Mouse (Mus musculus): ENCODE results near the gene Pax5. TPM values are rescaled to one million over a fixed set of nuclear protein-coding genes. Genes with fewer than 3 reads are reported as not detected.

Gene Pax5
- total RNA-seq, 2 experiments from 2014 or later, result 0.10 to 0.22 TPM

- intact Hi-C loops (cut with DNase I; ENCODE audit: low total_unique reads), result loop anchor here (10.0 kb wide), 2 partner anchors 104 to 344 kb away; no protein-coding TSS in a partner anchor
- no peak for DNase-seq
Measured at GRCm38 (mm10) chr4:44560956-44561355, 149.3 kb downstream of the Pax5 start.

GRCm38 (mm10) chr4:44558564-44558955 lies 151.7 kb downstream of the Pax5 start:
- intact Hi-C loops (cut with DNase I; ENCODE audit: low total_unique reads), result no loop called here
- no peak for DNase-seq

DNA sequence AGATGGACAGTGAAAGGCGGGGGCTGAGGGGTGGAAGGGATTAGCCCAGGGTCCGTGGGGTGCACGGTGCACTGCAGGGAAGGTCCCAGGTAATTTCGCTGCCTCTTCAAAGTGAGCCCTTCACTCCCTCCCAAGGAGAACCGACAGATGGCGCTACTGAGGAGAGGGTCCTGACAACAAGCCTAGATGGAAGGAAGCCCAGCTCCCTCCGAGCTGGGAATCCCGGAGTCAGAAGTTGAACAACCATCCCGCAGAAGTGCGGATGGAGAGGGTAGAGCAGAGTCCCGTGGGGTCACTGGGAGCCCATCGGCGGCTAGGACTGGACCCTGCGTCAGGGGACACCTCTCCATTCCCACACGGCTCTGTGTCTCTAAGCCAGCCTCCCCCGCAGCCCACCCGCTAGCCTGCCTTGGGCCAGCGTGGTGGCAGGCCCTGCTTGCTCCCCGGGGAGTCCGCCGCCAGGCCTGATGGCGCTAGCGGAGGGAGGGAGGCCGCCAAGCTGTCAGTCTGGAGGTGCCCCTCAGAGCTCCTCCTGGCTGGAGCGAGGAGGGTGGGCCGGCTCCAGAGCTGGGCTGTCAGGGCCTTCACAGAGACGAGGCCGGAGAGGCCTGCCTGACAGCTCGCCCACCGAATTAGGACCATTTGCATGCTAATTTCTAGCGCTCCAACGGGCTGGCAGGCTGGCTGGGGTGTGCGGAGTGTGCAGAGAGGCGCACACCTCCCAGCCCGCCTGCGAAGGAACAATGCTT lies 152.3 kb downstream of the Pax5 start:
- intact Hi-C loops (cut with DNase I; ENCODE audit: low total_unique reads), result no loop called here
- peak; percentile 50 for DNase-seq

- intact Hi-C loops (cut with DNase I; ENCODE audit: low total_unique reads), result no loop called here
- DNase-seq, result no peak
Measured at GRCm38 (mm10) chr4:44556586-44557281, 153.6 kb downstream of the Pax5 start.

DNA sequence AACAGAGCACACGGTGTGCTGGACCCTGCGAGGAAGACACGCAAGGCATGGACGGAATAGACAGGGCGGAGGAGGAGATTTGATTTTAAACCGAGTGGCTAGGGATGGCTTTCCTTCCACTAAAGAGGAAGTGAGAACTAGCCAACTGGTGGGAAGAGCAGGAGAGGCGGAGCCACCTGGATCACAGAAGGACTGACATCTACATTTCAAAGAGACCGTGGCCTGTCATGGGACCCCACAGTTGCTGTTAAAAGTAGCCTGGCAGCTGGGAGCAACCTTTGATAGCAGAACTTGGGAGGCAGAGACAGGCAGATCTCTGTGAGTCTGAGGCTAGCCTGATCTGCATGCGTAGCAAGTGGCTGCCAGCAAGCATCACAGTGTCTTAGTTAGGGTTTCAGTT lies 154.7 kb downstream of the Pax5 start:
- no peak for DNase-seq
- intact Hi-C loops (cut with DNase I; ENCODE audit: low total_unique reads), result no loop called here

GRCm38 (mm10) chr4:44551470-44551869 lies 158.8 kb downstream of the Pax5 start:
- intact Hi-C loops (cut with DNase I; ENCODE audit: low total_unique reads), result no loop called here
- DNase-seq, result no peak

- no peak for DNase-seq
- intact Hi-C loops (cut with DNase I; ENCODE audit: low total_unique reads), result no loop called here
Measured at GRCm38 (mm10) chr4:44549029-44549428, 161.3 kb downstream of the Pax5 start.

DNA sequence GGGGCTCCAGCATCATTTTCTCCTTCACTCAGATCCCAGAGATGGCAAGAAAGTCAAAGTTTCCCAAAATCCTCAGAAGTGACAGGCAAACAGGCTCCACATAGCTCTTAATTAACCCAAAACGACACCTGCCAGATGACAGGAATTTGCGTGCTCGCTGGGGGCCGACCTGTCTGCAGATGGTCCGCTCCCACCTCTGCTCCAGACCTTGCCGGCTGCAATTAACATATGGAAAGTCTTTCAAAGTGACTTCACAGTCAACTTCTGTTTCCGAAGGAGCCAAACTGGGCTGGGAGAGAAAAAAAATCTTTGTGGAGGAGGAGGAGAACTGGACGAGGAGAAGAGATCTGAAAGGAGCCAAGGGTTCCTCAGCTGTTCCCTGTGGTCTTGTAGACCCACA lies 164.6 kb downstream of the Pax5 start:
- intact Hi-C loops (cut with DNase I; ENCODE audit: low total_unique reads), result no loop called here
- no peak for DNase-seq

GRCm38 (mm10) chr4:44544495-44544894 lies 165.8 kb downstream of the Pax5 start:
- DNase-seq, result no peak
- intact Hi-C loops (cut with DNase I; ENCODE audit: low total_unique reads), result no loop called here

- intact Hi-C loops (cut with DNase I; ENCODE audit: low total_unique reads), result no loop called here
- DNase-seq, result no peak
Measured at GRCm38 (mm10) chr4:44543880-44544279, 166.4 kb downstream of the Pax5 start.

DNA sequence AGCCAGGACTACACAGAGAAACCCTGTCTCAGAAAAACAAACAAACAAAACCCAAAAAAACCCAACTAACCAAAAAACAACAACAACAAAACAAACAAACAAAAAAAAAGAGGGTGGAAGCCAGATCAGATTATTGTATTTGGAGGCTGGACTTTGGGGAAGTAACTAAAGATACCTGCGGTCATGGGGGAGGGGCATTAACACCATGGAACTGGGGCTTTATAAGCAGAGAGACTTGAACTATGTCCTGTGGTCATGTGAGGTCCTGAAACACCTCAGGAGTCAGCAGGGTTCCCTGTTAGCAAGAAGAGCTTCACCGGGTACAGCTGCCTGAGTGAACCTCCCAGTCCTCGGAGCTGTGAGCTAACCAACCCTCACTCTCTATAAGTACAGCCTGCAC lies 168.2 kb downstream of the Pax5 start:
- DNase-seq, result no peak
- intact Hi-C loops (cut with DNase I; ENCODE audit: low total_unique reads), result no loop called here

- no peak for DNase-seq
- intact Hi-C loops (cut with DNase I; ENCODE audit: low total_unique reads), result no loop called here
Measured at GRCm38 (mm10) chr4:44538488-44538887, 171.8 kb downstream of the Pax5 start.

- intact Hi-C loops (cut with DNase I; ENCODE audit: low total_unique reads), result no loop called here
- DNase-seq, result peak; percentile 23
Measured at GRCm38 (mm10) chr4:44536794-44537193, 173.5 kb downstream of the Pax5 start.

- no peak for DNase-seq
- intact Hi-C loops (cut with DNase I; ENCODE audit: low total_unique reads), result no loop called here
Measured at GRCm38 (mm10) chr4:44535646-44536045, 174.6 kb downstream of the Pax5 start.

- no peak for DNase-seq
- intact Hi-C loops (cut with DNase I; ENCODE audit: low total_unique reads), result no loop called here
Measured at GRCm38 (mm10) chr4:44533286-44533685, 177.0 kb downstream of the Pax5 start.

- intact Hi-C loops (cut with DNase I; ENCODE audit: low total_unique reads), result no loop called here
- no peak for DNase-seq
Measured at GRCm38 (mm10) chr4:44532731-44533130, 177.6 kb downstream of the Pax5 start.

DNA sequence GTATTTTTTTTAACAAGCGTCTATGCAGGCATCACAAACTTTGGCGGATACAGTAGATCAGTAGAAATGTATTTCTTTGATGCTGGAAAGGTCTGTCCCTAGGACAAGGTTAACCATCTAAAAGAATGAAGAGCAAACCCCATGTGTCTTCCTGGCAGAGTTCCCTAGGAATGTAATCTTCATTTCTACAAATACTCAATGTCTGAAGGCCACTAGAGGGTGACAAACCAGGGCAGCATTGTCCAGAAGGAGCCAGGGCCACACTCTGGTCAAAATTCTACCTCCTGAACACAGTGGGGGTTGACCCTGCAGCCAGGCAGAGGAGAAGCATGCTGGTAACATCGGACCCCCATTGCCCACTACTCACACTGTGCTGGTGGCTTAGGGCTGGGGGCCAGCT lies 185.0 kb downstream of the Pax5 start:
- no peak for DNase-seq
- intact Hi-C loops (cut with DNase I; ENCODE audit: low total_unique reads), result no loop called here

DNA sequence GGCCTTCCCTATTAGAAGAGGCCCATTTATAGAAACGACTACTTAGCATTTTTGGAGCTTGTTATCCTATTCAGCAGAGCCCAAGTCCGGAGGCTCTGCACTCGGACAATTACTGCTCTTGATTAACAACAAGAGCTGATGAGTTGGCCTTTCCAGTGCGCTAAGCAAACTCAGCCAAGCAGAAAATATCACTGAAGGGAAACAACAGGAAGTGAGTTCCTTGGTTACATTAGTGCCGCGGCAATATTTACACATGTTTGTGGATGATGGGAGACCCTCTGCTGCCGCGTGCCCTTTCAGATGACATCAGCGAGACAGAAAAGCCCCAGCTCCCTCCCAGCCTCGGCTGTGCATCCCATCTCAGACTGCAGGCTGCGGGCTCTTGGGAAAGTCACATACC lies 191.4 kb downstream of the Pax5 start:
- no peak for DNase-seq
- intact Hi-C loops (cut with DNase I; ENCODE audit: low total_unique reads), result no loop called here

GRCm38 (mm10) chr4:44513981-44514380 lies 196.3 kb downstream of the Pax5 start:
- intact Hi-C loops (cut with DNase I; ENCODE audit: low total_unique reads), result no loop called here
- no peak for DNase-seq

DNA sequence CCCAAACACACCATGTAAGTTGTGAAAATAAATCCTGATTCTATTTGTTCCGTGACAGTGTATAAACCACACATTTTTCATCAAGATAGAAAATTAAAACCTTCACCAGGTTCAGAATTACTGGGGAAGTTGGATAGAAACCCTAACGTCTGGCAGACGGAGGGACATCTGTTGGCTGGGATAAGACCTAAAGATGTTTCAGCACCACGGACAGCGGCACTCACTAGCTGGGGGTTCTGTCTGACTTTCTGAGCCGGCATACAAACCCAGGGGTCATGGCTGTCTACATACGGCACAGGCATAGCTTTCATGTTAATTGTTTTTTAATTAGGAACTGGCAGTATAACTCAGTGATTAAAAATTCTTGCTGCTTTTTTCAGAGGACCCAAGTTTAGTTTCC lies 198.6 kb downstream of the Pax5 start:
- DNase-seq, result peak; percentile 41
- intact Hi-C loops (cut with DNase I; ENCODE audit: low total_unique reads), result no loop called here

All from gastrocnemius, postnatal 14 days (tissue).